Mouse (Mus musculus): Measurements from ENCODE around the gene Gm20696.

DNA sequence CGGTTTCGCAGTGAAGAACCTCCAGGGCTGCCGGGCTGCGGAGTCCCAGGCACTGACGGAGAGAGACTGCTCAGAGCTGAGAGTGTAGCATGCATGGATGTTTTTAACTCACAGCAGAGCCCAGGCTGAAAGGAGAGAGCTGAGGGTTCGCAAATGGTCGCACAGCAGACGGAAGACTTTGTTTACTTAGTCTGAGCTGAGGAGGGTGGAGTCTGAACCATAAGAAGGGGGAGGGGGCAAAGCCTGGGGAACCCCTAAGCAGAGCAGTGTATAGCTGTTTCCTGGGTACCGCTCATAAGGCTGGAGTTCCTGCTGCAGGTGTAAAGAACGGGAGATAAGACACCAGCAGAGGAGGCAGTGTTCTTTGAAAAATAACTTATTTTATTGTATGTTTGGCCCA is 20.3 kb downstream of the Gm20696 start:
- TF ChIP-seq CTCF (IDR thresholded peaks at IDR 0.05; ENCODE audit: borderline replicate concordance, extremely low read depth, insufficient read depth, insufficient read length) = no peak
- no peak for TF ChIP-seq POLR2A (IDR thresholded peaks at IDR 0.05; ENCODE audit: borderline replicate concordance, extremely low read depth, insufficient read depth, insufficient read length, poor library complexity, severe bottlenecking)

All from brain, embryonic 14.5 days (tissue).